Mouse (Mus musculus) liver, postnatal 0 days (tissue): ENCODE data around the gene Cops7a.

Experiments
- CTCF ChIP-seq: sonication (generic); IDR thresholded peaks from 2 replicates; pipeline ENCODE4 v1.5.1; 2016; ENCODE audit warnings: antibody characterized with exemption, low read depth
- EP300 ChIP-seq: IDR thresholded peaks from 2 replicates; pipeline ENCODE4 v1.6.1; 2016; ENCODE audit warnings: antibody characterized with exemption, low read depth, mild to moderate bottlenecking

- TF ChIP-seq CTCF (peak; percentile 48), EP300 (no peak)
These were observed 1.3 kb upstream of the Cops7a start for GRCm38 (mm10) chr6:124966466-124967118.
